Mouse (Mus musculus) E14TG2a.4 (cell line): ENCODE measurements around the gene Zfp185.

Experiments used
- CTCF ChIP-seq: conservative IDR thresholded peaks from 2 replicates; pipeline ENCODE4 v1.5.1; 2014; ENCODE audit warnings: low read length
- NANOG ChIP-seq: IDR thresholded peaks from 2 replicates; pipeline ENCODE4 v1.6.1; 2014; ENCODE audit warnings: borderline replicate concordance, low read length, mixed read lengths
- POU5F1 ChIP-seq: IDR thresholded peaks from 2 replicates; pipeline ENCODE4 v1.6.1; 2014; ENCODE audit warnings: low read length, borderline replicate concordance

GRCm38 (mm10) chrX:72985607-72986006 lies 1.5 kb upstream of the Zfp185 start:
- TF ChIP-seq CTCF (no peak), NANOG (no peak), POU5F1 (no peak)
